Mouse (Mus musculus): ENCODE measurements around the gene Akr1a1. TPM values are rescaled to one million over a fixed set of nuclear protein-coding genes. Genes with fewer than 3 reads are reported as not detected.
"Not testable (repeated sequence)": the region's sequence is repeated elsewhere in the genome, so short reads cannot be mapped to it uniquely, and the experiment has no call there.

Gene Akr1a1
- polyA plus RNA-seq, 1 experiment from 2014 or later, result 734 TPM

DNA sequence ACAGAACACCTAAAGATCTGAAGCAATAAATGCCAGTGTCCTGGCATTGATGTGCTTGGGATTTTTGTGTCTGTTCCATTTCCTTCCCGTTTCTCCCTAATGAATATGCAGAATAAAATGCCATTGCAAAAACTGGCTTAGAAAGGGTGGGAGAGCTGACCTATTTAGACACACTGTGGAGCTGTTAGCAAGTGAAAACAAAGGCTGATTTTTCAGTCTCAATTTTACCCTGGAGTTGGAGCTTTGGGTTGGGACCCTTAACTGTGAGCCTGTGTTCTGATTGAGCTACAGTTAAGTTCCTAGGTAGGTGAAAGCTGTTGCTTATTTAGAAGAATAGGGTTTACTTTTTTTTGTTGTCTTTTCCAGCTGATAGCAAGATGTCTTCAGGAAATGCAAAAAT is 35.6 kb upstream of the Akr1a1 start:
- no peak overlapping the region for H3K9ac ChIP-seq (replicated peaks; ENCODE audit: low read depth)
- WGBS, result 16% methylated on average over 1 of the region's 1 CpGs
- peaks cover 11% of the 10 kb centered on the region; the same call in 1 of the 2 replicates for H3K36me3 ChIP-seq (ENCODE audit: insufficient read depth, low read length)
- peak overlapping the region; percentile 71; the same call in 1 of the 2 replicates for H3K4me3 ChIP-seq (ENCODE audit: low read depth, low read length)
- ATAC-seq (no peak), DNase-seq (ENCODE audit: low spot score) (no peak)
- no peaks in the 10 kb centered on the region for H3K27me3 ChIP-seq (replicated peaks; ENCODE audit: insufficient read depth, low read length)
- peaks cover 10% of the 10 kb centered on the region; the same call in 1 of the 2 replicates for H3K4me1 ChIP-seq (ENCODE audit: insufficient read depth, low read depth, low read length)
- no peak for TF ChIP-seq EP300 (IDR thresholded peaks at IDR 0.05)
- no peak for TF ChIP-seq CTCF (IDR thresholded peaks at IDR 0.05)
- no peak overlapping the region for H3K27ac ChIP-seq (ENCODE audit: low read length)
- H3K4me2 ChIP-seq (replicated peaks; ENCODE audit: low read depth, low read length), result peak overlapping the region; percentile 58
- no peaks in the 10 kb centered on the region for H3K9me3 ChIP-seq (ENCODE audit: low read length)

DNA sequence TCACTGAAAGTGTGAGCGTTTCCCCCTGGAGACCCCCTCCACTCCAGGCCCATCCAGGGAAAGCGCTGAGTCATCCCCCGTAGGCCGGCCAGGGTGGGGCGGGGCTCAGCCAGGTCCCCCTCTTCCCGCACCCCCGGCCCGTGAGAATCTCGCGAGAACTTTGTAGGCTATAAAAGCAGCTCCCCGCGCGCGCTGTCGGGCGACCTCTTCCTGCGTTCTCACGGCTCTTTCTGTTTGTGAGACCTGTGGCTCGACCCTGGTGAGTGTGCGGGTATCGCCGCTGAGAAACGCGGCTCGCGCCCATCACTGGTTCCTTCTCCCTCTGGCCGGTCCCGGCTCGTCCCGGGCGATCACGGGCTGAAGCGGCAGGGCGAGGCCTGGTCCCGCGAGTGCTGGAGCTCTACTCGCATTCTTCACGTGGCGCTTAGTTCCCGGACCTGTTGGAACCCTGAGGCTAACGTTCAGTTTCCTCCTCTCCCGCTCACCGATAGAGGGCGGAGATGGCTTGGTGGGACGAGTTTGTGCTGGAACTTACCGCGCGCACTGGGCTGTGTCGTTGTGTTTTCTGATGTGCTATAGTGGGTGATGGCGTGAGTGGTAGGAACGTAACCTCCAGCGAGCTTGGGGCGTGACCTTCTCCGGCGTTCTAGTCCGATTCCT is 34.1 kb upstream of the Akr1a1 start, which contains the start of gene Prdx1:
TSS of gene Prdx1 (plus strand) at position 143 of the 660 bp plus-strand sequence.
- peak within 1 kb of the TSS; percentile 71 for H3K4me3 ChIP-seq (ENCODE audit: low read depth, low read length)
- DNase-seq (ENCODE audit: low spot score), result peak; percentile 95
- TF ChIP-seq EP300 (IDR thresholded peaks at IDR 0.05) (peak; percentile 96), CTCF (IDR thresholded peaks at IDR 0.05) (peak; percentile 90)

DNA sequence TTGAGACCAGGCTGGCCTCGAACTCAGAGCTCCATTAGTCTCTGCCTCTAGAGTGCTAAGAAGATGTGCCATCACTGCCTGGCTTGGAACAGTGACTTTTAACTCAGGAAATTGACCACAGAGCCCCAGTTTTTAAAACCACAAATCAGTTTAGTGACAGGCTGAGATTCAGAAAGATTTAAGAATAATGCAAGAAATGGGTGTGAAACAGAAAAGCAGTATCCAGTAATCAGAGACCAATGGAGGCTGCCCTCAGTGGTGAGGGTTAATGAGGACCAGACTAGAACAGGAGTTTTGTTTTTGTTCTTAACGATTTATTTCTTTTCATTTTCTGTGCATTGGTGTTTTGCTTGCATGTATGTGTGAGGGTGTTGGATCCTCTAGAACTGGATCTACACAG is 33.2 kb upstream of the Akr1a1 start:
- H3K4me1 ChIP-seq (ENCODE audit: insufficient read depth, low read depth, low read length), result peaks cover 10% of the 10 kb centered on the region; the same call in 1 of the 2 replicates
- H3K4me2 ChIP-seq (replicated peaks; ENCODE audit: low read depth, low read length), result peak overlapping the region; percentile 58
- H3K9ac ChIP-seq (replicated peaks; ENCODE audit: low read depth), result peak overlapping the region; percentile 82; the same call in 1 of the 2 replicates
- 71% methylated on average over 2 of the region's 2 CpGs for WGBS
- peak overlapping the region; percentile 97 for H3K27ac ChIP-seq (ENCODE audit: low read length)
- TF ChIP-seq CTCF (IDR thresholded peaks at IDR 0.05), result no peak
- no peak for TF ChIP-seq EP300 (IDR thresholded peaks at IDR 0.05)
- no peaks in the 10 kb centered on the region for H3K27me3 ChIP-seq (replicated peaks; ENCODE audit: insufficient read depth, low read length)
- DNase-seq (ENCODE audit: low spot score) (no peak), ATAC-seq (no peak)
- H3K4me3 ChIP-seq (ENCODE audit: low read depth, low read length), result no peak overlapping the region; the same call in 1 of the 2 replicates
- no peaks in the 10 kb centered on the region for H3K9me3 ChIP-seq (ENCODE audit: low read length)
- peaks cover 6% of the 10 kb centered on the region; the same call in 1 of the 2 replicates for H3K36me3 ChIP-seq (ENCODE audit: insufficient read depth, low read length)

More for the DNA sequence above, 34.1 kb upstream of the Akr1a1 start, which contains the start of gene Prdx1:
- Histone ChIP-seq H3K9me3 (ENCODE audit: low read length) (no peaks in the 10 kb centered on the region), H3K27ac (ENCODE audit: low read length) (peak within 1 kb of the TSS; percentile 97), H3K9ac (replicated peaks; ENCODE audit: low read depth) (peak within 1 kb of the TSS; percentile 82), H3K4me1 (ENCODE audit: insufficient read depth, low read depth, low read length) (peaks cover 10% of the 10 kb centered on the region; the same call in 1 of the 2 replicates), H3K36me3 (ENCODE audit: insufficient read depth, low read length) (peaks cover 6% of the 10 kb centered on the region; the same call in 1 of the 2 replicates), H3K27me3 (replicated peaks; ENCODE audit: insufficient read depth, low read length) (no peaks in the 10 kb centered on the region), H3K4me2 (replicated peaks; ENCODE audit: low read depth, low read length) (peak within 1 kb of the TSS; percentile 58)
- WGBS, result 1% methylated on average over 56 of the region's 56 CpGs
- peak; percentile 96 for ATAC-seq

DNA sequence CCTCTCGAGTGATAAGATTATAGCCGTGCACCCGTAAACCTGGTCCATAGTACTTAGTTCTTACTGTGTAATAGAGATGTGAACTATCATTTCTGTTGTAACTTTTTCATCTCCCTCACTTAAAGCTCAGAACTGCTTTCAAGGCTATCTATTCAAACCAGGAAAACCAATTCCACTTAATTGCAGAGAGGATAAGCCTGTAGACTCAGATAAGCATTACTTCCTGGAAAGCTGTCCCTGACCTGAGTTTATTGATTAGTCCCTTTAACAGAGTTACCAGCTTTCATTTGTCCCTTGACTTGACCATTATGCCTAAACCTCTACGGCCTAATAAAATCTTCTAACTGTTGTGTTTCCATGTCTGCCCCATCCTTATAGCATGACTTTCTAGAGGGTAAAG is 32.5 kb upstream of the Akr1a1 start:
- H3K27me3 ChIP-seq (replicated peaks; ENCODE audit: insufficient read depth, low read length), result no peaks in the 10 kb centered on the region
- ATAC-seq, result no peak
- peaks cover 6% of the 10 kb centered on the region; the same call in 1 of the 2 replicates for H3K36me3 ChIP-seq (ENCODE audit: insufficient read depth, low read length)
- no peak for DNase-seq (ENCODE audit: low spot score)
- H3K27ac ChIP-seq (ENCODE audit: low read length), result no peak overlapping the region
- H3K9me3 ChIP-seq (ENCODE audit: low read length), result no peaks in the 10 kb centered on the region
- no peak overlapping the region for H3K4me3 ChIP-seq (ENCODE audit: low read depth, low read length)
- no peak overlapping the region for H3K4me2 ChIP-seq (replicated peaks; ENCODE audit: low read depth, low read length)
- TF ChIP-seq CTCF (IDR thresholded peaks at IDR 0.05), result no peak
- no peak for TF ChIP-seq EP300 (IDR thresholded peaks at IDR 0.05)
- WGBS, result 80% methylated on average over 4 of the region's 4 CpGs
- no peak overlapping the region for H3K9ac ChIP-seq (replicated peaks; ENCODE audit: low read depth)
- peaks cover 10% of the 10 kb centered on the region; the same call in 1 of the 2 replicates for H3K4me1 ChIP-seq (ENCODE audit: insufficient read depth, low read depth, low read length)

DNA sequence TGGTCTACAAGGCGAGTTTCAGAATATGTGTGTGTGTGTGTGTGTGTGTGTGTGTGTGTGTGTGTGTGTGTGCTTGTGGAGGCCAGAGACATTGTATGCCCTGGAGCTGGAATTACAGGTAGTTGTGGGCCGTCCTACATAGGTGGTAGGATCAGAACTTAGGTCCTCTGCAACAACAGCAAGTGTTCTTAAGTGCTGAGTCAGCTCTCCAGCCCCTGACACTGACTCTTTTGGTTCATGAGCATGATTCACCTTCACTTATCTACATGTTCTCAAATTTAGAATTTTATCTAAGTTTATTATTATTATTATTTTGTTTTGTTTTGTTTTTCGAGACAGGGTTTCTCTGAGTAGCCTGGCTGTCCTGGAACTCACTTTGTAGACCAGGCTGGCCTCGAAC is 29.0 kb upstream of the Akr1a1 start:
- H3K27ac ChIP-seq (ENCODE audit: low read length); H3K4me1 ChIP-seq (ENCODE audit: insufficient read depth, low read depth, low read length); H3K9me3 ChIP-seq (ENCODE audit: low read length); H3K4me3 ChIP-seq (ENCODE audit: low read depth, low read length); H3K36me3 ChIP-seq (ENCODE audit: insufficient read depth, low read length); H3K9ac ChIP-seq (replicated peaks; ENCODE audit: low read depth); DNase-seq (ENCODE audit: low spot score); H3K27me3 ChIP-seq (replicated peaks; ENCODE audit: insufficient read depth, low read length); ATAC-seq; H3K4me2 ChIP-seq (replicated peaks; ENCODE audit: low read depth, low read length): not testable (repeated sequence)
- WGBS, result 85% methylated on average over 4 of the region's 4 CpGs

DNA sequence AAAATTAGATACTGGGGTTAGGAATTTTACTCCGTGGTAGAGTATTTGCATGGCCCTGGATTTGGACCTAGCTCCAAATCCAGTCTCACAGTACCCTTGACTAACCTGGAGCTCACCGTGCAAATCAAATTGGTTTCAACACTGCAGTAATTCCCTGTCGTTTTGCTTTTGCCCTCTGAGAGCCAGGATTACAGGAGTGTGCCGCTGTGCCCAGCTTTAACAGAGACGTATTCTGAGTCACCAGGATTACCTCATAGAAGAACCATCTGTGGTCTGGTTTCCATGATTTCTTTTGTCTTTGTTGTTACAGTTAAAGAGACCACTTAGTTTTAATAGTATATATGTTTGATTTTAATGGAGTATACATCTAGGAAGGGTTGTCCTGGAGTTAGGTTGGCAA is 27.7 kb upstream of the Akr1a1 start:
- TF ChIP-seq EP300 (IDR thresholded peaks at IDR 0.05) (no peak), CTCF (IDR thresholded peaks at IDR 0.05) (no peak)
- no peak overlapping the region for H3K4me2 ChIP-seq (replicated peaks; ENCODE audit: low read depth, low read length)
- DNase-seq (ENCODE audit: low spot score), result no peak
- no peaks in the 10 kb centered on the region for H3K36me3 ChIP-seq (ENCODE audit: insufficient read depth, low read length)
- H3K4me1 ChIP-seq (ENCODE audit: insufficient read depth, low read depth, low read length), result no peaks in the 10 kb centered on the region
- H3K27ac ChIP-seq (ENCODE audit: low read length), result no peak overlapping the region
- no peak for ATAC-seq
- no peak overlapping the region for H3K9ac ChIP-seq (replicated peaks; ENCODE audit: low read depth)
- H3K27me3 ChIP-seq (replicated peaks; ENCODE audit: insufficient read depth, low read length), result no peaks in the 10 kb centered on the region
- H3K4me3 ChIP-seq (ENCODE audit: low read depth, low read length), result no peak overlapping the region
- H3K9me3 ChIP-seq (ENCODE audit: low read length), result no peaks in the 10 kb centered on the region
- whole genome bisulfite sequencing, result 63% methylated on average over 5 of the region's 5 CpGs
